Mouse (Mus musculus) kidney, adult 2 months (tissue): Measurements from ENCODE around the gene Sec14l5.
"Not testable (repeated sequence)": the region's sequence is repeated elsewhere in the genome, so short reads cannot be mapped to it uniquely, and the experiment has no call there.

ENCODE experiments used
- CTCF ChIP-seq: fragments of 200-500 bp; conservative IDR thresholded peaks from 2 replicates; pipeline ENCODE4 v1.5.1; 2011; ENCODE audit warnings: low read depth, mild to moderate bottlenecking, control low read depth, low read length, moderate library complexity, mixed read lengths; ENCODE audit not compliant: insufficient read depth, insufficient read length
- POLR2A ChIP-seq: fragments of 200-500 bp; IDR thresholded peaks from one replicate; pipeline ENCODE4 v1.6.1; 2011; ENCODE audit warnings: low read depth, low read length, control low read depth

DNA sequence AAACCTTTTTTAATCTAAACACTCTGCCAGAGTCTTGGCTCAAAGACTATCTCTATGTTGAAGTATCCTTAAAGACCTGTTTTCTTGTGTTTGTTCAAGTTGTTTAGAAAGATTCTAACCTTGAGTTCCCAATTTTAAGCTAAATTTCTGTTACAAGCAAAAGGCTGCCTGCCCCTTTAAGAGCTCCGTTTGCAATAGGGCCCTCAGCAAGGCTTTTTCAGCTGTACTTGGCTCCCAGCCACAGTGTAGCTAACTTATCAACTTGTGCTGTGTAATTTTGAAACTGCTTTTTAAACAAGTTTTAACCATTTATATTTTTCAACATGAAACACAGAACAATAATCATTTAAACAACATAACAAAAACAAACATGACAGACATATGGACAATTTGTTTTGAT is 79.6 kb downstream of the Sec14l5 start:
- TF ChIP-seq POLR2A, CTCF: not testable (repeated sequence)
